Mouse (Mus musculus) layer of hippocampus, adult 2 months (tissue): ENCODE results near the gene Slamf9. TPM values are rescaled to one million over a fixed set of nuclear protein-coding genes. Genes with fewer than 3 reads are reported as not detected.
A peak's percentile ranks its signal among the peaks of the same experiment; 100 is the strongest.

Experiments used
- DNase-seq, 2 experiments: peaks; one replicate each; pipeline ENCODE4 v3.0.0; 2022; ENCODE audit warnings: low spot score in 2 of 2
- H3K27ac ChIP-seq: fragments of 200-600 bp; 2 replicates; pipeline ENCODE4 v1.8.1; 2022
- H3K4me3 ChIP-seq: fragments of 200-600 bp; 2 replicates; pipeline ENCODE4 v1.8.1; 2022; ENCODE audit warnings: mild to moderate bottlenecking
- CTCF ChIP-seq: fragments of 200-600 bp; conservative IDR thresholded peaks from 2 replicates; pipeline ENCODE4 v1.8.1; 2022; ENCODE audit warnings: antibody characterized with exemption, mild to moderate bottlenecking, moderate library complexity
- total RNA-seq, 2 experiments: library from RNA; stranded (reverse); gene quantifications; 2 replicates each; pipeline ENCODE4 v1.2.3; 2021

Slamf9 gene
- total RNA-seq, 2 experiments from 2014 or later: 0.38 TPM; not detected in 1

GRCm38 (mm10) chr1:172486651-172487050 is 11.5 kb downstream of the Slamf9 start:
- DNase-seq: no peak
- Histone ChIP-seq H3K27ac (no peak overlapping the region), H3K4me3 (no peak overlapping the region)
- TF ChIP-seq CTCF: no peak

DNA sequence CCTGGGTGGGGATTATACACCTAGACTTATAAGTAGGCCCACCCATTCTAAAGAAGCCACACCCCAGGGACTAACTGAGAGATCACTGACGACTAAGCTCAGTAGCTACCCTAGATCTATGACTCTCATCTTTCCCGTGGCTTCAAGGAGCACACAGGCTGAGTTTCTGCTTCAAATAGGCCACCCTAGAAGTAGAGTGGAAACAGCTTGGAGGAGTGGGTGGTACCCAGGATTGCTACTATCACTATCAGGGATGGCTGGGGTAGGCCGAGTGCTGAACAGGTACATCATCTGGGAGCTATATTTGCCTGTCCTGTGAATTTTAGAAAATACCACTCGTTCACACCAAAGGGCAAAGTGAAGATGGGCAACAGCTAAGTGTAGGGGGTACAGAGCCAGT is 12.7 kb downstream of the Slamf9 start:
- DNase-seq: no peak
- no peak for TF ChIP-seq CTCF
- Histone ChIP-seq H3K27ac (no peak overlapping the region), H3K4me3 (no peak overlapping the region)

- TF ChIP-seq CTCF: no peak
- H3K4me3 ChIP-seq: no peak overlapping the region
- no peak overlapping the region for H3K27ac ChIP-seq
- DNase-seq: no peak
These were observed 13.7 kb downstream of the Slamf9 start for GRCm38 (mm10) chr1:172488831-172489230.

DNA sequence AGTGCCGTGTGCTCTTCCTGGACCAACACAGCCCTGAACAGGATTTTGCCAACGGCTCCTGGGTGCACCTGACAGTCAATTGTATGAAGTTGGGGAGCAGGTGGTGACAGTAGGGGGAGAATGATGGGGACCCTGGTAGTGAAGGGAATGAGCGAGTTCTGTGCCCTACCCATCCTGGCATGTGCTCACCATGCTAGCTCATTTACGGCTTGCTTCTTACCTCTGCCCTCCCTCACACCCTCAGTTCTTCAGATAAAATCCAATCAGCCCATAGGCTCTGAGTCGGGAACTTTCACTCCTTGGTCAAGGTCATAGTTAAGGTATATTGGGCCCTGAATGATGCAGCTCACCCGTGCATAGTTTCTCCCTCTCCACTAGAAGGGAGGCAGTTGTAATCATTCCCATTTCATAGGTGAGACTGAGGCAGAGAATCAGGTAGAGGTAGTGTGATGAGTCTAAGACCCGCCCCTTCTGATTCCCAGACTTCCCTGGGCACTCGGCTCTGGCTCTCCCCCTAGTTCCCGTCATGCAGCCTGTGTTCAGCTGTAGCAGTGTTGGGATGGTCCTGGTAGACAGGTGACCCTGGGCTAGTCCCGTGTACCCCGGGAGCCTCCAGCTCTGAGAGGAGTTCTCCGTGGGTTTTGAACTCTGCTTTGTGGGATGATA is 14.6 kb downstream of the Slamf9 start:
- Histone ChIP-seq H3K4me3 (peak overlapping the region; percentile 57), H3K27ac (no peak overlapping the region)
- TF ChIP-seq CTCF: no peak
- no peak for DNase-seq

DNA sequence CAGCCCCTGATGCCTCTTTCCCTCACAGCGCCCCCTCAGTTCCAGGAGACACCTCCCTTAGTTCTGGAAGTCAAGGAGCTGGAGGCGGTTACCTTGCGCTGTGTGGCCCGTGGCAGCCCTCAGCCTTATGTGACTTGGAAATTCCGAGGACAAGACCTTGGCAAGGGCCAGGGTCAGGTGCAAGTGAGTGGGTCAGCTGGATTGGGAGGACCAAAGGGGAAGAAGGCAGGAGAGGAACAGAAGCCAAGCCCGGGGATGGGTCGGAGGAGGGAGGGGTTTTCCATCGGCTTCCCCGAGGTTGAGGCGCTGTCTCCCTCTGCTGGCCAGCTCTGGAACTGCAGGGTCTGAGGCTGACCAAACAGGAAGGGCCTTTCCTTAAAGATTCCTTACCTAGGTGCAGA is 15.1 kb downstream of the Slamf9 start:
- peak; percentile 98 for TF ChIP-seq CTCF
- H3K27ac ChIP-seq: no peak overlapping the region
- H3K4me3 ChIP-seq: peak overlapping the region; percentile 57
- DNase-seq: peak; percentile 71 to 95

DNA sequence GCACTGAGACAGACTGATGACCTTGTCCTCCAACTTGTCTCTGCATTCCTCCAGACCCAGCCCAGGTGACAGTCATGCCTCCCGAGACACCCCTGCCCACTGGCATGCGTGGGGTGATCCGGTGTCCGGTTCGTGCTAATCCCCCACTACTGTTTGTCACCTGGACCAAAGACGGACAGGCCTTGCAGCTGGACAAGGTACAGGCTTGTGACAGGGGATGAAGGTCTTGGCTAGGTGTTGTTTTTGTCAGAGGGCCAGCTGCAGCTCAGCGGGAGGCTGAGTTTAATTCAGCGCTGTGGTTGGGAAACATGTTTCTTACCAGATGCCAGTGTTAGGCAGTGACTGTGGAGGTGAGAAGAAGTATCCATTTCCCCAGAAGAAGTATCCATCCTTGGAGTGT is 16.9 kb downstream of the Slamf9 start:
- DNase-seq: no peak
- no peak for TF ChIP-seq CTCF
- Histone ChIP-seq H3K27ac (no peak overlapping the region), H3K4me3 (no peak overlapping the region)

DNA sequence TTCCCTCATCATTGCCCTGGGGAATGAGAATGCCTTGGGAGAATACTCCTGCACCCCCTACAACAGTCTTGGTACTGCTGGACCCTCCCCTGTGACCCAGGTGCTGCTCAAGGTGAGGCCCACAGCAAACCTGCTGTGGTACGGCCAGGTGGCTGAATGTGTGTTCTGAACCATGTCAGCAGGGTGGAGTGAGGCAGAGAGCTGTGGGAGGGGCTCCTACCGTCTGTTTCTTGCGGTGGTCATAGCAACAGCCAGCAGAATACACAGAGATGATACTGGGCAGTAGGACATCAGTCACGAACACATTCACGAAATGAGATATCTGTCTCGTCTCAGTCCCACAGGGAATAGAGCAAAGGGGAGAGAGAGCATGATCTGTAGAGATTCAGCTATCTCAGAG is 18.4 kb downstream of the Slamf9 start:
- Histone ChIP-seq H3K4me3 (no peak overlapping the region), H3K27ac (no peak overlapping the region)
- no peak for DNase-seq
- no peak for TF ChIP-seq CTCF

DNA sequence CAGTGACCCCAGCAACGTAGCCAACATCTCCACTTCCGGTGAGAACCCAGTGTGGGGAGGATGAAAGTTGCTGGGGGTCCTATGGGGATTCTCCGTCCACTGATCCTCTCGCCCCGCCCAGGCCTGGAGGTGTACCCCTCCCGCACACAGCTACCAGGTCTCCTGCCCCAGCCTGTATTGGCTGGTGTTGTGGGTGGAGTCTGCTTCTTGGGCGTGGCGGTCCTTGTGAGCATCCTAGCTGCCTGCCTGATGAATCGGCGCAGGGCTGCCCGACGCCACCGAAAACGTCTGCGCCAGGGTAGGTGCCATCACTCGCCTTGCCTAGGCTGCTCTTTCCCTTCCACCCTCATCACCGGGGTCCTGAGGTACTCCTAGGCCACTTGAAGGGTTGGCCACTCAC is 20.9 kb downstream of the Slamf9 start:
- no peak overlapping the region for H3K27ac ChIP-seq
- no peak for TF ChIP-seq CTCF
- no peak for DNase-seq
- H3K4me3 ChIP-seq: no peak overlapping the region

DNA sequence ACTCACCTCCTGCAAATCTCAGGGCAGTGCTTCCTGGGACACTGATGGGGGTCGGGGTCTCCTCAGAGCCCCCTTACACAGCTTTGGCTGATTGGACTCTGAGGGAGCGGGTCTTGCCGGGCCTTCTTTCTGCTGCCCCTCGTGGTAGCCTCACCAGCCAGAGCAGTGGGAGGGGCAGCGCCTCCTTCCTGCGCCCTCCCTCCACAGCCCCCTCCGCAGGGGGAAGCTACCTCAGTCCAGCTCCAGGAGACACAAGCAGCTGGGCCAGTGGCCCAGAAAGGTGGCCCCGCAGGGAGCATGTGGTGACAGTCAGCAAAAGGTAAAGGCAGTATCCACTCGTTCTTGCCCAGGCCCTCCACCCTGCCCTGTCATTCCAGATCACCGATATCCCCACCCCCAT is 22.3 kb downstream of the Slamf9 start:
- no peak for TF ChIP-seq CTCF
- H3K27ac ChIP-seq: no peak overlapping the region
- H3K4me3 ChIP-seq: no peak overlapping the region
- no peak for DNase-seq

DNA sequence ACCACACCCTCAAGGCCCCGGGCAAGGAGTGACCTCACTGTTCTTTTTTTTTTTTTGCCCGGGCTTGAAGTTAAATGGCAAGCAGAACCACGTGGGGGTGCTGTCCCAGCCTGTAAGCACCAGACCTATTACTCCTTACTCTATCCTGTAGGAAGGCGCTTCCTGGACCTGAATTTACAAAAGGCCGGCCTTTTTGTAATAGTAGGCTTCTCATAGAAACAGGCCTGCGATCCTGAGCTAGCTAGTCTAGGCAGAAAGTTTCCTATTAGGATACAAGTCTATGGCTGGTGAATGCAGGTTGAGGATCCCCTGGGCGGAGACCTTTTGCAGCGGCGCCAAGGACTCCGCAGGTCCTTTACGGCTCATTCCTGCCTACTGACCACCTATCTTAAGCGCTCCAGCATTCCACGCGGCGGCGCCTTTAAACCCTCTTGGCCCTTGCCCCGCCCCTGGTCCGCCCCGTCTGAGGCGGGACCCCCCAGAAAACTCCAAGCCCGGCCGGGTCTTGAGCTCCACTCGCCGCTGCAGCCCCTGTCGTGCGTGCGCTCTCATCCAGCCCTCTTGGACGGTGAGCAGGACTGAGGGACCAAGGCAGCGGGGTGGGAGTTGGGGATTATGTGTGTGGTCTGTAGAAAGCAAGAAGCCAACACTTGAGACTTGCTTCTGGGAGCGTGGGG is 24.7 kb downstream of the Slamf9 start, which contains the start of gene Tagln2:
Gene Tagln2, plus strand, starts transcription at position 283 of the 677 bp plus-strand sequence.
- peak within 1 kb of the TSS; percentile 56 for H3K4me3 ChIP-seq
- peak within 1 kb of the TSS; percentile 71 for H3K27ac ChIP-seq
- peak; percentile 45 for TF ChIP-seq CTCF
- DNase-seq: no peak

- TF ChIP-seq CTCF: no peak
- peak overlapping the region; percentile 56 for H3K4me3 ChIP-seq
- peak overlapping the region; percentile 71 for H3K27ac ChIP-seq
- DNase-seq: no peak
These were observed 25.6 kb downstream of the Slamf9 start for GRCm38 (mm10) chr1:172500451-172501370.

GRCm38 (mm10) chr1:172501371-172502144 is 26.4 kb downstream of the Slamf9 start:
- peak in 1 of 2 experiments; percentile 39 for DNase-seq
- no peak for TF ChIP-seq CTCF
- H3K27ac ChIP-seq: peak overlapping the region; percentile 36; the same call in 1 of the 2 replicates
- H3K4me3 ChIP-seq: peak overlapping the region; percentile 56
